ENCODE assay signal across 8 mouse cellular contexts in genomic region chr7:127024755-127025555, GRCm38 (mm10). TPM values are rescaled to one million over a fixed set of nuclear protein-coding genes. Genes with fewer than 3 reads are reported as not detected.
A peak's percentile ranks its signal among the peaks of the same experiment; 100 is the strongest.
DNase-seq lines count a peak whose midpoint lies in the region; ATAC-seq and TF ChIP-seq lines count a peak whose summit lies in the region.

No protein-coding gene starts in this region.

- in situ Hi-C loops in ES-E14 (cut with MboI; ENCODE audit: low sequenced_read_pairs in 2 of 2, unreplicated experiment in 2 of 2) = no loop called here

- peak overlapping the region; percentile 87 to 89 for H3K4me3 ChIP-seq in ES-E14 (ENCODE audit: insufficient read depth in 1 of 2, low read depth in 1 of 2, low read length in 2 of 2, poor library complexity in 1 of 2, severe bottlenecking in 1 of 2)
- H3K4me3 ChIP-seq in forebrain, embryonic 12.5 days (replicated peaks) = peak overlapping the region; percentile 98
- H3K4me3 ChIP-seq in heart, embryonic 16.5 days (ENCODE audit: low read length) = peak overlapping the region; percentile 94
- H3K4me3 ChIP-seq in liver, embryonic 16.5 days (ENCODE audit: low read depth, low read length) = peak overlapping the region; percentile 92
- H3K4me3 ChIP-seq in neural tube, embryonic 11.5 days (ENCODE audit: low read depth, low read length) = peak overlapping the region; percentile 99

- WGBS in forebrain, embryonic 12.5 days = 1% methylated on average over 30 of the region's 30 CpGs
- WGBS in heart, embryonic 16.5 days = under 1% methylated on average over 30 of the region's 30 CpGs
- WGBS in liver, embryonic 16.5 days (ENCODE audit: insufficient replicate concordance) = under 1% methylated on average over 30 of the region's 30 CpGs
- 1% methylated on average over 30 of the region's 30 CpGs for WGBS in neural tube, embryonic 11.5 days

- H3K4me1 ChIP-seq in ES-E14 (ENCODE audit: control insufficient read depth in 2 of 2, insufficient read depth in 2 of 2, low read length in 2 of 2, poor library complexity in 1 of 2) = peaks cover 9 to 11% of the 10 kb centered on the region in 2 experiments; a peak in 2 of 4 replicates
- peaks cover 61% of the 10 kb centered on the region for H3K4me1 ChIP-seq in forebrain, embryonic 12.5 days
- peaks cover 51% of the 10 kb centered on the region for H3K4me1 ChIP-seq in heart, embryonic 16.5 days (ENCODE audit: control insufficient read depth, insufficient read depth, low read length)
- peaks cover 56% of the 10 kb centered on the region for H3K4me1 ChIP-seq in liver, embryonic 16.5 days (ENCODE audit: control insufficient read depth, low read depth, low read length)
- H3K4me1 ChIP-seq in neural tube, embryonic 11.5 days (ENCODE audit: control insufficient read depth, insufficient read depth, low read length) = peaks cover 44% of the 10 kb centered on the region

- peak overlapping the region; percentile 90 for H3K9ac ChIP-seq in ES-E14 (ENCODE audit: insufficient read depth, low read depth, low read length, poor library complexity, severe bottlenecking)
- peak overlapping the region; percentile 100 for H3K9ac ChIP-seq in forebrain, embryonic 12.5 days
- peak overlapping the region; percentile 99 for H3K9ac ChIP-seq in heart, embryonic 16.5 days (ENCODE audit: low read length)
- H3K9ac ChIP-seq in liver, embryonic 16.5 days (ENCODE audit: low read depth, low read length) = peak overlapping the region; percentile 98
- H3K9ac ChIP-seq in neural tube, embryonic 11.5 days (ENCODE audit: low read length) = peak overlapping the region; percentile 99

- ATAC-seq in cerebellum, adult (ENCODE audit: insufficient number of reproducible peaks, low FRiP score, low TSS enrichment) = peak; percentile 15; the same call in 1 of the 2 replicates
- peak; percentile 33 for ATAC-seq in forebrain, embryonic 12.5 days (ENCODE audit: low FRiP score)
- ATAC-seq in heart, embryonic 16.5 days (replicated peaks; ENCODE audit: extremely low read depth, insufficient read depth, low FRiP score) = peak; percentile 18
- peak; percentile 20 for ATAC-seq in liver, embryonic 16.5 days (ENCODE audit: low read depth)
- peak; percentile 28; the same call in 1 of the 2 replicates for ATAC-seq in neural tube, embryonic 11.5 days (ENCODE audit: insufficient read depth, low FRiP score, low TSS enrichment)

- no peak for DNase-seq in ES-E14 (ENCODE audit: low read depth, low spot score)
- DNase-seq in kidney, postnatal 25 days = peak; percentile 86 to 94
- DNase-seq in neural tube, embryonic 11.5 days (ENCODE audit: low spot score) = peak; percentile 80
- peak; percentile 76 for DNase-seq in testis, postnatal 14 days (ENCODE audit: low spot score)

- H3K4me2 ChIP-seq in forebrain, embryonic 12.5 days = peak overlapping the region; percentile 90
- H3K4me2 ChIP-seq in heart, embryonic 16.5 days (ENCODE audit: low read depth, low read length) = peak overlapping the region; percentile 92
- H3K4me2 ChIP-seq in liver, embryonic 16.5 days (ENCODE audit: low read depth, low read length) = peak overlapping the region; percentile 97
- H3K4me2 ChIP-seq in neural tube, embryonic 11.5 days (ENCODE audit: low read depth) = peak overlapping the region; percentile 98

- H3K27ac ChIP-seq in ES-E14 (ENCODE audit: insufficient read depth, low read depth, low read length, poor library complexity, severe bottlenecking) = peak overlapping the region; percentile 99
- peak overlapping the region; percentile 100 for H3K27ac ChIP-seq in forebrain, embryonic 12.5 days
- peak overlapping the region; percentile 100 for H3K27ac ChIP-seq in heart, embryonic 16.5 days (ENCODE audit: low read length)
- peak overlapping the region; percentile 97 for H3K27ac ChIP-seq in liver, embryonic 16.5 days (ENCODE audit: low read length)
- H3K27ac ChIP-seq in neural tube, embryonic 11.5 days (ENCODE audit: low read depth, low read length) = peak overlapping the region; percentile 99

- peaks cover 48% of the 10 kb centered on the region for H3K36me3 ChIP-seq in ES-E14 (ENCODE audit: control insufficient read depth, insufficient read depth, low read length, poor library complexity, severe bottlenecking)
- H3K36me3 ChIP-seq in forebrain, embryonic 12.5 days (replicated peaks) = peaks cover 55% of the 10 kb centered on the region
- H3K36me3 ChIP-seq in heart, embryonic 16.5 days (ENCODE audit: control insufficient read depth, insufficient read depth) = peaks cover 26% of the 10 kb centered on the region
- H3K36me3 ChIP-seq in liver, embryonic 16.5 days (ENCODE audit: control insufficient read depth, insufficient read depth) = peaks cover 42% of the 10 kb centered on the region
- H3K36me3 ChIP-seq in neural tube, embryonic 11.5 days (ENCODE audit: control insufficient read depth, insufficient read depth, low read length) = peaks cover 13% of the 10 kb centered on the region

- no peaks in the 10 kb centered on the region for H3K9me3 ChIP-seq in ES-E14 (ENCODE audit: control insufficient read depth, insufficient read depth, low read depth, low read length)
- H3K9me3 ChIP-seq in forebrain, embryonic 12.5 days = no peaks in the 10 kb centered on the region
- no peaks in the 10 kb centered on the region for H3K9me3 ChIP-seq in heart, embryonic 16.5 days (replicated peaks; ENCODE audit: control insufficient read depth, low read length)
- H3K9me3 ChIP-seq in liver, embryonic 16.5 days (replicated peaks; ENCODE audit: control insufficient read depth, low read length) = no peaks in the 10 kb centered on the region
- H3K9me3 ChIP-seq in neural tube, embryonic 11.5 days (ENCODE audit: control insufficient read depth, low read length) = no peaks in the 10 kb centered on the region

- no peaks in the 10 kb centered on the region for H3K27me3 ChIP-seq in forebrain, embryonic 12.5 days
- H3K27me3 ChIP-seq in heart, embryonic 16.5 days (ENCODE audit: control insufficient read depth, insufficient read depth, low read length) = no peaks in the 10 kb centered on the region
- H3K27me3 ChIP-seq in liver, embryonic 16.5 days (ENCODE audit: control insufficient read depth, insufficient read depth, low read depth, low read length) = no peaks in the 10 kb centered on the region
- H3K27me3 ChIP-seq in neural tube, embryonic 11.5 days (ENCODE audit: control insufficient read depth, insufficient read depth, low read length) = no peaks in the 10 kb centered on the region

TF ChIP-seq in ES-E14, 5 proteins besides CTCF, POLR2A, EP300 and RAD21:
- TF ChIP-seq CHD2 (IDR thresholded peaks at IDR 0.05; ENCODE audit: low read depth, low read length) (no peak), HCFC1 (IDR thresholded peaks at IDR 0.05; ENCODE audit: borderline replicate concordance, insufficient read depth, low read length) (0 out of 2 replicates have a peak, but pooled peaks have one; percentile 12)

RNA-seq across cellular contexts. Expression of gene Maz, which starts 1.9 kb away (rescaled TPM):
- total RNA-seq in ES-E14 (2012; rRNA removed) = 134 and 164 TPM in 2 replicates
- 95.2 and 113 TPM in 2 replicates for polyA plus RNA-seq in forebrain, embryonic 12.5 days (2016; fragmentation: Nextera tagmentation; extraction: Ambion mirVana)
- polyA plus RNA-seq in heart, embryonic 16.5 days (2015; fragmentation: Nextera tagmentation; extraction: Ambion mirVana) = 31.5 and 34.1 TPM in 2 replicates
- 19.5 and 20.9 TPM in 2 replicates for polyA plus RNA-seq in liver, embryonic 16.5 days (2015; fragmentation: Nextera tagmentation; extraction: Ambion mirVana)
- polyA plus RNA-seq in neural tube, embryonic 11.5 days (2014; fragmentation: Nextera tagmentation; extraction: Ambion mirVana) = 90.8 and 94.5 TPM in 2 replicates

RNA-seq across cellular contexts. Expression of gene Prrt2, which starts 3.9 kb away (rescaled TPM):
- total RNA-seq in ES-E14 (2012; rRNA removed) = 0.36 and 0.85 TPM in 2 replicates
- 5.0 and 6.5 TPM in 2 replicates for polyA plus RNA-seq in forebrain, embryonic 12.5 days (2016; fragmentation: Nextera tagmentation; extraction: Ambion mirVana)
- polyA plus RNA-seq in heart, embryonic 16.5 days (2015; fragmentation: Nextera tagmentation; extraction: Ambion mirVana) = 1.6 and 2.4 TPM in 2 replicates
- polyA plus RNA-seq in liver, embryonic 16.5 days (2015; fragmentation: Nextera tagmentation; extraction: Ambion mirVana) = 0.24 and 0.67 TPM in 2 replicates
- polyA plus RNA-seq in neural tube, embryonic 11.5 days (2014; fragmentation: Nextera tagmentation; extraction: Ambion mirVana) = 6.2 and 6.9 TPM in 2 replicates

RNA-seq across cellular contexts. Expression of gene Gm42742, which starts 4.1 kb away (rescaled TPM):
- 23.4 and 38.4 TPM in 2 replicates for total RNA-seq in ES-E14 (2012; rRNA removed)
- 53.3 and 75.4 TPM in 2 replicates for polyA plus RNA-seq in forebrain, embryonic 12.5 days (2016; fragmentation: Nextera tagmentation; extraction: Ambion mirVana)
- polyA plus RNA-seq in heart, embryonic 16.5 days (2015; fragmentation: Nextera tagmentation; extraction: Ambion mirVana) = 15.4 and 38.5 TPM in 2 replicates
- 10.7 and 17.7 TPM in 2 replicates for polyA plus RNA-seq in liver, embryonic 16.5 days (2015; fragmentation: Nextera tagmentation; extraction: Ambion mirVana)
- polyA plus RNA-seq in neural tube, embryonic 11.5 days (2014; fragmentation: Nextera tagmentation; extraction: Ambion mirVana) = 14.3 and 19.4 TPM in 2 replicates

RNA-seq across cellular contexts. Expression of gene Pagr1a, which starts 7.8 kb away (rescaled TPM):
- total RNA-seq in ES-E14 (2012; rRNA removed) = 12.1 and 32.3 TPM in 2 replicates
- 51.4 and 66.8 TPM in 2 replicates for polyA plus RNA-seq in forebrain, embryonic 12.5 days (2016; fragmentation: Nextera tagmentation; extraction: Ambion mirVana)
- polyA plus RNA-seq in heart, embryonic 16.5 days (2015; fragmentation: Nextera tagmentation; extraction: Ambion mirVana) = 61.0 and 78.5 TPM in 2 replicates
- polyA plus RNA-seq in liver, embryonic 16.5 days (2015; fragmentation: Nextera tagmentation; extraction: Ambion mirVana) = 17.2 and 24.3 TPM in 2 replicates
- polyA plus RNA-seq in neural tube, embryonic 11.5 days (2014; fragmentation: Nextera tagmentation; extraction: Ambion mirVana) = 99.6 and 105 TPM in 2 replicates

RNA-seq across cellular contexts. Expression of gene Pagr1b, which starts 8.7 kb away (rescaled TPM):
- 0.63 and 1.3 TPM in 2 replicates for total RNA-seq in ES-E14 (2012; rRNA removed)
- 0.38 and 0.56 TPM in 2 replicates for polyA plus RNA-seq in forebrain, embryonic 12.5 days (2016; fragmentation: Nextera tagmentation; extraction: Ambion mirVana)
- 0.75 TPM in 1 of 2 replicates, not detected in the other for polyA plus RNA-seq in heart, embryonic 16.5 days (2015; fragmentation: Nextera tagmentation; extraction: Ambion mirVana)
- not detected in 2 replicates for polyA plus RNA-seq in liver, embryonic 16.5 days (2015; fragmentation: Nextera tagmentation; extraction: Ambion mirVana)
- 1.1 TPM in 1 of 2 replicates, not detected in the other for polyA plus RNA-seq in neural tube, embryonic 11.5 days (2014; fragmentation: Nextera tagmentation; extraction: Ambion mirVana)
